Mouse (Mus musculus): ENCODE results near the gene Hapln4.

- TF ChIP-seq POLR2A (IDR thresholded peaks at IDR 0.05; ENCODE audit: low read depth, low read length) (no peak), CTCF (IDR thresholded peaks at IDR 0.05; ENCODE audit: extremely low read depth, insufficient read length, insufficient replicate concordance, low read depth, low read length) (no peak)
Observed at GRCm38 (mm10) chr8:70084191-70085065, 1.2 kb downstream of the Hapln4 start.

Data from small intestine, adult 2 months (tissue).